Mouse (Mus musculus): ENCODE measurements around the gene Prox1. TPM values are rescaled to one million over a fixed set of nuclear protein-coding genes. Genes with fewer than 3 reads are reported as not detected.

Prox1 gene
- polyA plus RNA-seq, 2 experiments = 3.7 to 4.5 TPM

DNA sequence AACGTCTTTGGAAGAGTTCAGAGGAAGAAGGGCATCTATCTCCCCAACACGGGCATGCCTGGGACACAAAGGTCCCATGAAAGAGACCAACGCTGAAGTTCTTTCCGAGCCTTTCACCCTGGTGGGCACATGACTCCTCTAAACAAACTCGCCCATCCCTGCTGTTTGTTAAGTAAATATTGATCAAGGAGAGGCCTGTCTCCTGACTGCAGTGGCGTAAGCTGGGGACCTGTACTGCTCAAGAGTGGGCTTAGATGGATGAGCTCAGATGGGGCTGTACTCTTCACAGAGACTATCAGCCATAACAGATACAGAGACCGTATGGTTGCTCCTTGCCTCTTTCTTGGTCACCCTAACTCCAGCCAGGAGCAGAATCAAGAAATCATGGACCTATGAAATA is 41.0 kb downstream of the Prox1 start:
- ATAC-seq (ENCODE audit: insufficient read depth) (peak; percentile 44), DNase-seq (ENCODE audit: low read depth in 3 of 3, low spot score in 3 of 3) (no peak)
- Histone ChIP-seq H3K9ac (replicated peaks) (no peak overlapping the region), H3K4me1 (replicated peaks; ENCODE audit: control insufficient read depth in 2 of 2, insufficient read depth in 2 of 2, low read length in 1 of 2) (peaks cover 0 to 10% of the 10 kb centered on the region in 2 experiments; a peak in 1 of 4 replicates), H3K4me2 (ENCODE audit: low read depth) (no peak overlapping the region), H3K27me3 (ENCODE audit: control insufficient read depth, insufficient read depth, low read length) (no peaks in the 10 kb centered on the region), H3K36me3 (replicated peaks; ENCODE audit: control insufficient read depth, insufficient read depth, low read depth) (no peaks in the 10 kb centered on the region), H3K4me3 (ENCODE audit: insufficient read depth in 1 of 2, low read depth in 2 of 2, low read length in 2 of 2) (no peak overlapping the region), H3K9me3 (ENCODE audit: control insufficient read depth, low read length) (no peaks in the 10 kb centered on the region), H3K27ac (no peak overlapping the region)
- WGBS (ENCODE audit: insufficient replicate concordance) = 45% methylated on average over 7 of the region's 7 CpGs
- TF ChIP-seq CTCF (IDR thresholded peaks at IDR 0.05; ENCODE audit: low read depth) (no peak), EP300 (IDR thresholded peaks at IDR 0.05; ENCODE audit: low read depth) (no peak)

DNA sequence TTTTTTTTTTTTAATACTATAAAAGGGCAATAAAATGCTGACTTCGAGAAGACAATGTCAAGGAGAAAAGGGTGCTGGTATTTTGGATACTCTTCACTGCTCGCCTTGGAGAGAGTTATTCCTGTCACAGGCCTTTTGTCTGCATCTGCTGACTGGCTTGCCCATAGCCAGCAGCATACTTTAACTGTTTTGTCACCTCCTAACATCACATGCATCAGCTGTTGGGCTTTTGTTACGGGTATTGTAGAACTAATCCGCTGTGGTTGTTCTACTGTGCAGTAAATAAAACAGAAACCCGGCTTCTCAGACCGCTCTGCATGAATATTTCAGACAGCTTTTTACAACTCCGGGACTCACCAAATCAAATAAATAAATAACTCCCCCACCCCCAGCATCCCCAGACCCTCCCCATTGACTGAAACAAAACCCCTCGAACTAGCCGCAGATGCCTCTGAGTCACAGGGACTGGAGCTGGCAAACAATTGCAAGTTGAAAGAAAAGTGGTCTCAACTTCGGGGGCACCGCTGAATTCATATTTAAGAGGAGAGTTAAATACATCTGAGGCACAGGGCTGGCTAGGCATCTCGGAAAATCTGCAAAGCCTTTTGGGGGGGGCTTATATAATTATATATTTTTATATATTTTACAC is 41.7 kb downstream of the Prox1 start:
- H3K36me3 ChIP-seq (replicated peaks; ENCODE audit: control insufficient read depth, insufficient read depth, low read depth) = no peaks in the 10 kb centered on the region
- no peak for ATAC-seq (ENCODE audit: insufficient read depth)
- TF ChIP-seq CTCF (IDR thresholded peaks at IDR 0.05; ENCODE audit: low read depth) = no peak
- no peak for TF ChIP-seq EP300 (IDR thresholded peaks at IDR 0.05; ENCODE audit: low read depth)
- no peak overlapping the region for H3K4me2 ChIP-seq (ENCODE audit: low read depth)
- DNase-seq (ENCODE audit: low read depth in 3 of 3, low spot score in 3 of 3) = no peak
- no peak overlapping the region for H3K4me3 ChIP-seq (ENCODE audit: insufficient read depth in 1 of 2, low read depth in 2 of 2, low read length in 2 of 2)
- no peak overlapping the region for H3K9ac ChIP-seq (replicated peaks)
- H3K4me1 ChIP-seq (replicated peaks; ENCODE audit: control insufficient read depth in 2 of 2, insufficient read depth in 2 of 2, low read length in 1 of 2) = peaks cover 0 to 10% of the 10 kb centered on the region in 2 experiments; a peak in 1 of 4 replicates
- H3K9me3 ChIP-seq (ENCODE audit: control insufficient read depth, low read length) = no peaks in the 10 kb centered on the region
- H3K27me3 ChIP-seq (ENCODE audit: control insufficient read depth, insufficient read depth, low read length) = no peaks in the 10 kb centered on the region
- WGBS (ENCODE audit: insufficient replicate concordance) = 48% methylated on average over 12 of the region's 12 CpGs
- H3K27ac ChIP-seq = no peak overlapping the region

DNA sequence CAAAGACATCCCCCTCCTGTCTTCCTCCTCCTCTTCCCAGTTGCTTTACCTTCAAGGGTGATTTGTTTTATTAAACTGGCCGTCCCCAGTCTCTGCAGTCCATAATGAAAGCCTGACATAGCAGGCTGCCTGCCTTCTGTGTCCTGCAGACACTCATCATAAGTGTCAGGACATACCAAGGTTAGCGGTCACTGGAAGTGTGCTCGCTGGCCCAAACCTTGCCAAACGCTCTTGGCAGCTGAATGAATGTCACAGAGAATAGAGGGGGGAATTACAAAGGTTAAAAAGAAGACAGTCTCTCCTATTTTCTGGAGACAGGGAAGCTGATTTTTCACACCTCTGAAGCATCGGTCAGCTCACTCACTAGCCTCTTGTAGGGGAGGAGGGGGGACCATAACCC is 42.6 kb downstream of the Prox1 start:
- no peaks in the 10 kb centered on the region for H3K27me3 ChIP-seq (ENCODE audit: control insufficient read depth, insufficient read depth, low read length)
- peaks cover 0 to 10% of the 10 kb centered on the region in 2 experiments; a peak in 1 of 4 replicates for H3K4me1 ChIP-seq (replicated peaks; ENCODE audit: control insufficient read depth in 2 of 2, insufficient read depth in 2 of 2, low read length in 1 of 2)
- H3K36me3 ChIP-seq (replicated peaks; ENCODE audit: control insufficient read depth, insufficient read depth, low read depth) = no peaks in the 10 kb centered on the region
- WGBS (ENCODE audit: insufficient replicate concordance) = 63% methylated on average over 5 of the region's 5 CpGs
- H3K4me2 ChIP-seq (ENCODE audit: low read depth) = no peak overlapping the region
- H3K4me3 ChIP-seq (ENCODE audit: insufficient read depth in 1 of 2, low read depth in 2 of 2, low read length in 2 of 2) = no peak overlapping the region
- TF ChIP-seq EP300 (IDR thresholded peaks at IDR 0.05; ENCODE audit: low read depth) (no peak), CTCF (IDR thresholded peaks at IDR 0.05; ENCODE audit: low read depth) (no peak)
- no peak overlapping the region for H3K27ac ChIP-seq
- no peak for ATAC-seq (ENCODE audit: insufficient read depth)
- H3K9ac ChIP-seq (replicated peaks) = no peak overlapping the region
- DNase-seq (ENCODE audit: low read depth in 3 of 3, low spot score in 3 of 3) = no peak
- H3K9me3 ChIP-seq (ENCODE audit: control insufficient read depth, low read length) = no peaks in the 10 kb centered on the region

DNA sequence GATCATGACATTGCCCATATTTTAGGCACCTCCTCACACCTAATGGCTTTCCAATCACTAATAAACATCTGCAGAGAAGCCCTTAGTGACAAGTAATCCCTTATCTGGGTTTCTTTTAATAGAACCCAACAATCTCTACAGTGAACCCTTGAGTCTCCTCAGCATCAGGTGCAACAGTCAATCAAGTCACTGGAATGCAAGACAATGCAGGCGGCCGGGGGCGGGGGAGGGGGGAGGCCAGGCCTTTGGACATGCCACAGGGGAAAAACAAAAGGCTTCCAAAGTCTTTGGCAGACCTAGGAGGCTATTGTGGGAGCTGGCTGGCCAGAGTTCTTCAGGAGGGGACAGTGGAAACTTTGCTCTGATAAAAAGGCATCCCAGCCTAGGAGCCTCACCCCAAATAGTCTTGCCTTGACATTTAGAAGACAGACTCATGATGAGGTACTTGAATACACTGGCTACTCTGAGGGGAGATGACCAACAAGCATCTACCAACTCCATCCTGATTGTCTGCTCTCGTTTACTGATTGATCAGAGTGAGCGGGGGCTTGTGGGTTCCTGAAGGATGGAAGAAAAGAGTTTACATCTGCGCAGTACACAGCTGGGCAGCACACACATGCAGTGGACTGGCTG is 43.2 kb downstream of the Prox1 start:
- no peaks in the 10 kb centered on the region for H3K36me3 ChIP-seq (replicated peaks; ENCODE audit: control insufficient read depth, insufficient read depth, low read depth)
- no peak overlapping the region for H3K4me3 ChIP-seq (ENCODE audit: insufficient read depth in 1 of 2, low read depth in 2 of 2, low read length in 2 of 2)
- no peak for DNase-seq (ENCODE audit: low read depth in 3 of 3, low spot score in 3 of 3)
- TF ChIP-seq CTCF (IDR thresholded peaks at IDR 0.05; ENCODE audit: low read depth) (no peak), EP300 (IDR thresholded peaks at IDR 0.05; ENCODE audit: low read depth) (no peak)
- H3K27me3 ChIP-seq (ENCODE audit: control insufficient read depth, insufficient read depth, low read length) = no peaks in the 10 kb centered on the region
- peaks cover 0 to 10% of the 10 kb centered on the region in 2 experiments; a peak in 1 of 4 replicates for H3K4me1 ChIP-seq (replicated peaks; ENCODE audit: control insufficient read depth in 2 of 2, insufficient read depth in 2 of 2, low read length in 1 of 2)
- no peaks in the 10 kb centered on the region for H3K9me3 ChIP-seq (ENCODE audit: control insufficient read depth, low read length)
- no peak overlapping the region for H3K9ac ChIP-seq (replicated peaks)
- H3K27ac ChIP-seq = no peak overlapping the region
- 57% methylated on average over 6 of the region's 6 CpGs for whole genome bisulfite sequencing (ENCODE audit: insufficient replicate concordance)
- no peak for ATAC-seq (ENCODE audit: insufficient read depth)
- H3K4me2 ChIP-seq (ENCODE audit: low read depth) = no peak overlapping the region

DNA sequence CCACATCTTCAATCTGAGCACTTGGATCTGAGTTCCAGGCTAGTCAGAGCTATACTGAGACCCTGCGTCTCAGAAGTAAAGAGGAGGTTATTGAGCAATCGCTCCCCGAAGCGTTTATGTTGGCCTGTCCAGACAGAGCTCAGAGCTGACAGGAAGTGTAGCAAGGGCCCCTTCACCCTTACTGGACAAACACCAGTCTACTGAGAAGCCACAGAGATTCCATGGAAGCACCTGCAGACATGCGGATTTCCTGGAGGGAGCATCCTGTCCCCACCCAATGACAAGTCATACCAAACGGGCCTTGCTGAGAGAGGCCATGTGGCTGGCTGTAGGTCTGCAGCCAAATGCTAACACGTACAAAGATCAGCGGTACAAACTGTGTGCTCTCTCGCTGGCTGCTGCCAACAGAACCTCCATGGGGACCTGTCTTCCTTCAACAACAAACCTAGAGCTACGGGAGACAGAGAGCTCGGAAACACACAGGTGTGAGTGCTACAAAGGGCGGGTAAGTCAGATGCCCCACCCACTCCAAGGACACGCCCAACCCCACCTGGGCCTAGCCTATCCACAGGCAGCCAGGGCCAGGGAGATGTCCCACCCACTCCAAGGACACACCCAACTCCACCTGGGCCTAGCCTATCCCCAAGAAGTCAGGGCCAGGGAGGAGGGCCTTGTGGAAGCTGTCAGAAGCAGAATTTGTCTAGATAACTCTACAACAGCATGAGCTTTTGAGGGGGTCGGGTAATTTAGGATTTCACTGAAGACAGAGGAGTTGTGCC is 45.4 kb downstream of the Prox1 start:
- TF ChIP-seq CTCF (IDR thresholded peaks at IDR 0.05; ENCODE audit: low read depth) = no peak
- no peak for TF ChIP-seq EP300 (IDR thresholded peaks at IDR 0.05; ENCODE audit: low read depth)
- ATAC-seq (ENCODE audit: insufficient read depth) (peak; percentile 44), DNase-seq (ENCODE audit: low read depth in 3 of 3, low spot score in 3 of 3) (no peak)
- Histone ChIP-seq H3K4me2 (ENCODE audit: low read depth) (no peak overlapping the region), H3K4me3 (ENCODE audit: insufficient read depth in 1 of 2, low read depth in 2 of 2, low read length in 2 of 2) (no peak overlapping the region), H3K9me3 (ENCODE audit: control insufficient read depth, low read length) (no peaks in the 10 kb centered on the region), H3K4me1 (replicated peaks; ENCODE audit: control insufficient read depth in 2 of 2, insufficient read depth in 2 of 2, low read length in 1 of 2) (peaks cover 0 to 4% of the 10 kb centered on the region in 2 experiments; a peak in 1 of 4 replicates), H3K9ac (replicated peaks) (no peak overlapping the region), H3K36me3 (replicated peaks; ENCODE audit: control insufficient read depth, insufficient read depth, low read depth) (no peaks in the 10 kb centered on the region), H3K27me3 (ENCODE audit: control insufficient read depth, insufficient read depth, low read length) (no peaks in the 10 kb centered on the region), H3K27ac (no peak overlapping the region)
- WGBS (ENCODE audit: insufficient replicate concordance) = 47% methylated on average over 14 of the region's 14 CpGs

All from liver, embryonic 14.5 days (tissue).